Mouse (Mus musculus) adrenal gland, adult 2 months (tissue): Measurements from ENCODE around the gene Rnaset2b. TPM values are rescaled to one million over a fixed set of nuclear protein-coding genes. Genes with fewer than 3 reads are reported as not detected.

Source experiments
- polyA plus RNA-seq: library from polyadenylated mRNA; depleted of rRNA; stranded (reverse); fragments of >200 nt; gene quantifications from 2 replicates; pipeline ENCODE4 v1.2.3, GENCODE M21; 2012; rRNA removed
- total RNA-seq, 2 experiments: library from RNA; stranded (reverse); gene quantifications; 2 replicates each; pipeline ENCODE4 v1.2.3; 2021

The Rnaset2b gene
- total and polyA plus RNA-seq, 3 experiments: 105 to 572 (median 458) TPM

Other genes with a start within 250 kb of the Rnaset2b start
- gene Ezr, start 187.8 kb upstream of the Rnaset2b start, total RNA-seq: 10 to 100 TPM; 23.2 to 27.3 TPM
- 5.6 and 6.2 TPM in 2 replicates for gene Ezr, start 187.8 kb upstream of the Rnaset2b start, polyA plus RNA-seq
- gene Rsph3b, start 22.0 kb upstream of the Rnaset2b start, total RNA-seq: 10 to 100 TPM; 40.9 to 49.0 TPM
- gene Rsph3b, start 22.0 kb upstream of the Rnaset2b start, polyA plus RNA-seq: 46.6 and 48.9 TPM in 2 replicates
- 10 to 100 TPM; 18.1 to 18.2 TPM for gene Tagap1, start 9.5 kb upstream of the Rnaset2b start, total RNA-seq
- gene Tagap1, start 9.5 kb upstream of the Rnaset2b start, polyA plus RNA-seq: 6.3 and 8.1 TPM in 2 replicates
- under 1 TPM; 0.31 to 0.63 TPM for gene Gm49721, start 8.3 kb downstream of the Rnaset2b start, total RNA-seq
- gene Gm49721, start 8.3 kb downstream of the Rnaset2b start, polyA plus RNA-seq: 4.4 and 5.8 TPM in 2 replicates
- not detected for gene Gm1604a, start 54.9 kb downstream of the Rnaset2b start, total RNA-seq
- 0.28 TPM in 1 of 2 replicates, not detected in the other for gene Gm1604a, start 54.9 kb downstream of the Rnaset2b start, polyA plus RNA-seq
- 10 to 100 TPM; 10.6 to 18.2 TPM for gene Rps6ka2, start 199.5 kb downstream of the Rnaset2b start, total RNA-seq
- gene Rps6ka2, start 199.5 kb downstream of the Rnaset2b start, polyA plus RNA-seq: 7.6 and 10.2 TPM in 2 replicates